Mouse (Mus musculus): ENCODE results near the gene Olfr1362.

Gene Olfr1362

DNA sequence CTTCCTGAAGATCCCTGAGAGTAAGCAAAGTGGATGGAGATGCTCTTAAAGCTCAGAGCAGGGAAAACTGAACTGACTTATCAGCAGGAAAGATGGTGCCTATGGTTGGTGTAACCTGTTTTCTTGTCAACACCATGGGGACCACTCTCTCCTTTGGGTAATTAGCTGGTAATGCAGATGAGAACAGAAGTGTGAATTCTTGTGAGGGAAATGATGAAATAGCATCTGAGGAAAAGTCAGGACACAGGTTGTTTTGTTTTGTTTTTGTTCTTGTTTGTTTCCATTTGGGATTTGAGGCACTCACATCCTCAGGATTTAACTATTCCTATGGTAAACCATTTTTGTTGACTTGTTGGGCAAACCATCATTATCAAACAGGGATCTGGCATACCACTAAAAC lies at the start of gene Olfr1362:
Gene Olfr1362 (minus strand): TSS at position 101 of the 400 bp plus-strand sequence.
- no peak for DNase-seq (ENCODE audit: low read depth, low spot score)
- no peaks in the 10 kb centered on the region for H3K36me3 ChIP-seq (ENCODE audit: control insufficient read depth, insufficient read depth, low read length, poor library complexity, severe bottlenecking)
- H3K27me3 ChIP-seq (ENCODE audit: control insufficient read depth, insufficient read depth, low read length, poor library complexity, severe bottlenecking): no peaks in the 10 kb centered on the region

DNA sequence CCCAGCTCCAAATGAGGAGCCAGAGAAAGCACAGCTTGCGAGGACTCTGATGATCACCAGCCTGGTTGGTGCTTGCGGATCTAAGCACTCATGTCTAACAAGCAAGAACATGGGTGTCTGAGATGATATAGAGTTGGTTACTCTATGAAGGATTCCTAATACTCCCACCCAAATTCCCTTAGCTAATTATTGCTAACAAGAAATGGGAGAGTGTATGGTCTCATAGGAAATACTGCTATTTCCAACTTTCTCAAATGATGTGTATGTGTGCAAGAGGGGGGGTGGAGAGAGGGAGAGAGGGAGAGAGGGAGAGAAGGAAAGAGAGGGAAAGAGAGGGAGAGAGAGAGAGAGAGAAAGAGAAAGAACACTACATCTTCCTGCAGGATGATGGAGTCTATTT lies 49.5 kb upstream of the Olfr1362 start, which contains the start of gene Olfr1361:
Gene Olfr1361 (minus strand): TSS at position 101 of the 400 bp plus-strand sequence.
- Histone ChIP-seq H3K27me3 (ENCODE audit: control insufficient read depth, insufficient read depth, low read length, poor library complexity, severe bottlenecking) (no peaks in the 10 kb centered on the region), H3K36me3 (ENCODE audit: control insufficient read depth, insufficient read depth, low read length, poor library complexity, severe bottlenecking) (no peaks in the 10 kb centered on the region)

DNA sequence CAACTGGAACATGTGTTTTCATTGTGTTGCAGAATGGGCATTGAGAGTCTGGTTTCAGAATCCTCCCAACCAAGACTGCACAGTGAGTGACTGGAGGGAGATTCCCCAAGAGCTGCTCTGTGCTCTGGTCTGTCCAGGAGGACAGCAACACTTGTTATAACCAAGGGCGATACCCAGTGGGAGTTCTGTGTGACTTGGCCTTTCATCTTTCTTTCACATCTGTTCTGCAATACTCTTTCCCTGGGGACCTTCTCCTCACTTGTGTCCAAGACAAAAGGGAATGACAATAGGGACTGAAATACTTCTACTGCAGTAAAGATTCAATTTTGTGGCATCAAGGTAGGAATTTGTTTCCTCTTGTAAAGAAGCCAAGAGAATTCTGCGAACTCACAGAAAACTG lies 28.6 kb upstream of the Olfr1362 start, which contains the start of gene Olfr11:
Gene Olfr11 (minus strand): TSS at position 101 of the 400 bp plus-strand sequence.
- no peaks in the 10 kb centered on the region for H3K27me3 ChIP-seq (ENCODE audit: control insufficient read depth, insufficient read depth, low read length, poor library complexity, severe bottlenecking)
- no peaks in the 10 kb centered on the region for H3K36me3 ChIP-seq (ENCODE audit: control insufficient read depth, insufficient read depth, low read length, poor library complexity, severe bottlenecking)
- no peak for DNase-seq (ENCODE audit: low read depth, low spot score)

More for the DNA sequence above, 49.5 kb upstream of the Olfr1362 start, which contains the start of gene Olfr1361:
- no peak for DNase-seq (ENCODE audit: low read depth, low spot score)

DNA sequence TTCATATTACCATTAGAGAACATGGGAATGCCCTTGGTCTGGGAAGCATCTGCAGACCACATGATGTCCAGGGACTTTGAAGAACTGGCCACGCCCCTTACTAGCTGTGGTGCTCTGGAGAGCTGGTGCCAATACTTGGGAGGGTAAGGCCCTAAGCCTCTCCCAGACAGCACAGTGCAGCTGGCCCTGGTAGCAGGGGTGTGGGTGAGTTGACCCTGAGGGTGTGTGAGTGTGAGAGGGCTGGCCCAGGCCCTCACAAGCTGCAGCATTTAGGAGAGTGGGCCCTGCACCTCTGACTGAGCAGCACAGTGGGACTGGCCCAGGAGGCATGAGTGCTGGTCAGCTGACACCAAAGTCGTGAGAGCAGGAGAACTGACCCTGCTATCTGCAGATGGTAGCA lies 22.2 kb downstream of the Olfr1362 start:
- DNase-seq (ENCODE audit: low read depth, low spot score): no peak
- Histone ChIP-seq H3K27me3 (ENCODE audit: control insufficient read depth, insufficient read depth, low read length, poor library complexity, severe bottlenecking) (no peaks in the 10 kb centered on the region), H3K36me3 (ENCODE audit: control insufficient read depth, insufficient read depth, low read length, poor library complexity, severe bottlenecking) (no peaks in the 10 kb centered on the region)

DNA sequence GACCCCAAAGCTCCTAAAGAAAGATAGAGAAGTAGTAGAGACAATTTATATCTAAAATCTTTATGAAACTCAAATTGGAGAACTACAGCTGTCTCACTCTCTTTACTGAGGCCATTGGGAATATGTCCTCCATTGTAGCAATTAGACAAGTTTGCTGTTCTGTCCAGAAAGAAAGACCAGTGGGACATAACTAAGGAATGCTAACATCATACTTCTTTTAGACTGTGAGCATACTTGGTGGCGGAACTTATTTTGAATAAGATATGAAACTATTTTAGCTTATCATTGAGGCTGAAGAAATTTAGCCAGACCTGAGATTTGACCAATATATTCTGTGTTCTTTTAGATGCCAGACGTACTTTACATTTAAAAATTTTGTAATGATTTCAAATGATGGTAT lies 32.2 kb downstream of the Olfr1362 start, which contains the start of gene Olfr1364:
Gene Olfr1364 (minus strand): TSS at position 101 of the 400 bp plus-strand sequence.
- Histone ChIP-seq H3K36me3 (ENCODE audit: control insufficient read depth, insufficient read depth, low read length, poor library complexity, severe bottlenecking) (no peaks in the 10 kb centered on the region), H3K27me3 (ENCODE audit: control insufficient read depth, insufficient read depth, low read length, poor library complexity, severe bottlenecking) (no peaks in the 10 kb centered on the region)
- no peak for DNase-seq (ENCODE audit: low read depth, low spot score)
